Mouse (Mus musculus) liver, embryonic 15.5 days (tissue): ENCODE results near the gene Pdcd6. TPM values are rescaled to one million over a fixed set of nuclear protein-coding genes. Genes with fewer than 3 reads are reported as not detected.

Experiments used
- ATAC-seq: fragments of 200-750 bp; cut with Nextera tagmentation; 2 replicates; pipeline ENCODE4 v1.8.0; 2017; ENCODE audit warnings: moderate number of reproducible peaks, mild to moderate bottlenecking, moderate library complexity; ENCODE audit not compliant: insufficient read depth
- H3K27ac ChIP-seq: fragments of 300-500 bp; sonication (generic); replicated peaks from 2 replicates; pipeline ENCODE4 v1.5.1; 2015; ENCODE audit warnings: mild to moderate bottlenecking, inconsistent platforms
- H3K27me3 ChIP-seq: fragments of 300-500 bp; sonication (generic); 2 replicates; pipeline ENCODE4 v1.6.1; 2015; ENCODE audit warnings: mild to moderate bottlenecking, inconsistent platforms
- H3K36me3 ChIP-seq: fragments of 300-500 bp; sonication (generic); replicated peaks from 2 replicates; pipeline ENCODE4 v1.6.1; 2015; ENCODE audit warnings: moderate library complexity, mild to moderate bottlenecking, inconsistent platforms
- H3K4me1 ChIP-seq: fragments of 300-500 bp; sonication (generic); replicated peaks from 2 replicates; pipeline ENCODE4 v1.6.1; 2015; ENCODE audit warnings: inconsistent platforms
- H3K4me2 ChIP-seq: fragments of 300-500 bp; sonication (generic); 2 replicates; pipeline ENCODE4 v1.6.1; 2015; ENCODE audit warnings: moderate library complexity, mild to moderate bottlenecking, inconsistent platforms
- H3K4me3 ChIP-seq: fragments of 300-500 bp; sonication (generic); replicated peaks from 2 replicates; pipeline ENCODE4 v1.5.1; 2015; ENCODE audit warnings: mild to moderate bottlenecking, inconsistent platforms
- H3K9ac ChIP-seq: fragments of 300-500 bp; sonication (generic); 2 replicates; pipeline ENCODE4 v1.6.1; 2015; ENCODE audit warnings: moderate library complexity, mild to moderate bottlenecking, inconsistent platforms
- H3K9me3 ChIP-seq: fragments of 300-500 bp; sonication (generic); replicated peaks from 2 replicates; pipeline ENCODE4 v1.6.1; 2016; ENCODE audit warnings: inconsistent platforms
- WGBS: fragments of 180-500 bp; shearing (Covaris S2); methylation state at CpG from one replicate; pipeline ENCODE4 v1.1.7; 2015; ENCODE audit warnings: mixed read lengths; ENCODE audit not compliant: insufficient replicate concordance; 5-methylcytosine and 5-hydroxymethylcytosine counted together
- polyA plus RNA-seq: library from polyadenylated mRNA; unstranded; fragments of >200 nt; fragmentation: Nextera tagmentation; extraction: Ambion mirVana; gene quantifications from 2 replicates; pipeline ENCODE4 v1.2.1, GENCODE M21; 2015

Pdcd6 gene
- polyA plus RNA-seq, 1 experiment from 2014 or later, result 65.9 TPM

DNA sequence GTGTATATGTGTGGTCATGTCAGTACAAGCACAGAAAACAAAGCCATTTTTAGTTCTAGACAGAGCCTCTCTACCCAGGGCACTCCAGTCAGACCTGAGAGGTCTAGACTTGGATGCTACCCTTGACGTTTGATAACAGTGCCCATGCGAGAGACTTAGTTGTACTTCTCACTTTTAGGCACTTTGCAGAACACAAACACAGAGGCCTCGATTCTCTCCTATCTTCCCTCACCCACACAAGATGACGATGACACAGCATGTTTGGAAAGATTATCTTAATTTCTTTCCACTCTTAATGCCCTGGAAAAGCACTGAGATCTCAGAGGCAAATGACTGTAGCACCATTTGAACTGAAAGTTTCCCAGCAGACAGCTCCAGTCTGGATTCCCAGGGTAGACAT is 41.7 kb downstream of the Pdcd6 start:
- no peaks in the 10 kb centered on the region for H3K9me3 ChIP-seq
- H3K27me3 ChIP-seq, result no peaks in the 10 kb centered on the region
- H3K4me1 ChIP-seq, result peaks cover 27% of the 10 kb centered on the region
- no peak overlapping the region for H3K4me3 ChIP-seq
- peak overlapping the region; percentile 25 for H3K4me2 ChIP-seq
- H3K27ac ChIP-seq, result peak overlapping the region; percentile 78
- peak; percentile 89 for ATAC-seq
- no peak overlapping the region for H3K9ac ChIP-seq
- H3K36me3 ChIP-seq, result no peaks in the 10 kb centered on the region
- 13% methylated on average over 4 of the region's 4 CpGs for WGBS

DNA sequence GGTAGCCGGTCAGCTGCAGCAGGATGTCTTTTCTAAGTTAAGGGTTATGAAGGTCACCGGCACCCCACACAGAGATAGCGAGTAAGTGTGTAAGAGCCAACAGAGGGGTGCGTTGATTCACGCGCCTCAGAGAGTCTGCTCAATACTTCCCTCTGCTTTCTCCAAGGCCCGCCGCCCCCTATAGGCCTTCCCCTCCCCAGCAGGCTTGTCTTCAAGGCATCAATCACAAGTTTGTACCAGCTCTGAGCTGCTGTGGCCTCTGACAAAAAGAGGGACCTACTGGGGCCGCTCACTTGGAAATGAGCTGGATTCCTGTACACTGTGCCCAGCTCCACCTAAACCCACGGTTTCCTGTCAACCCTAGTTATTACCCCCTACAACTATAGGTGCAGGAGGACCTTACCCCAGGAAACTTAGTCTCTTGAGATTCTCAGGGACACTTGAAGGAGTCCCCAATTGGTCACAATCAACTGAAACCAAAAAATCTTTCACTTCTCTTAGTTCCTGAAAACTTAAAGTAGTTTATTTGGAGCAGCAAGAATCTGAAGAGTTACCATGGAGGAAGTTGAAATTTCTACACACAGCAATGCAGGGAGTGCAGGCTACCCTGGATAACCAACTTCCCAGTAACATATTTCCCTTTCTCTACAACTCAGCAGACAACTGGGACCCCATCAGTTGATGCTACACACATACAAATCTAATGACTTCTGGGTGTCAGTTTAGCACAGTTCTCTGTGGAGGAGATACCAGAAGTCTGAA is 57.0 kb downstream of the Pdcd6 start:
- Histone ChIP-seq H3K9me3 (no peaks in the 10 kb centered on the region), H3K4me1 (peaks cover 9% of the 10 kb centered on the region), H3K9ac (peak overlapping the region; percentile 20; the same call in 1 of the 2 replicates), H3K4me2 (peak overlapping the region; percentile 70), H3K4me3 (peak overlapping the region; percentile 45), H3K27ac (peak overlapping the region; percentile 42), H3K36me3 (no peaks in the 10 kb centered on the region), H3K27me3 (peaks cover 33% of the 10 kb centered on the region)
- WGBS, result 6% methylated on average over 10 of the region's 10 CpGs
- peak; percentile 34; the same call in 1 of the 2 replicates for ATAC-seq

DNA sequence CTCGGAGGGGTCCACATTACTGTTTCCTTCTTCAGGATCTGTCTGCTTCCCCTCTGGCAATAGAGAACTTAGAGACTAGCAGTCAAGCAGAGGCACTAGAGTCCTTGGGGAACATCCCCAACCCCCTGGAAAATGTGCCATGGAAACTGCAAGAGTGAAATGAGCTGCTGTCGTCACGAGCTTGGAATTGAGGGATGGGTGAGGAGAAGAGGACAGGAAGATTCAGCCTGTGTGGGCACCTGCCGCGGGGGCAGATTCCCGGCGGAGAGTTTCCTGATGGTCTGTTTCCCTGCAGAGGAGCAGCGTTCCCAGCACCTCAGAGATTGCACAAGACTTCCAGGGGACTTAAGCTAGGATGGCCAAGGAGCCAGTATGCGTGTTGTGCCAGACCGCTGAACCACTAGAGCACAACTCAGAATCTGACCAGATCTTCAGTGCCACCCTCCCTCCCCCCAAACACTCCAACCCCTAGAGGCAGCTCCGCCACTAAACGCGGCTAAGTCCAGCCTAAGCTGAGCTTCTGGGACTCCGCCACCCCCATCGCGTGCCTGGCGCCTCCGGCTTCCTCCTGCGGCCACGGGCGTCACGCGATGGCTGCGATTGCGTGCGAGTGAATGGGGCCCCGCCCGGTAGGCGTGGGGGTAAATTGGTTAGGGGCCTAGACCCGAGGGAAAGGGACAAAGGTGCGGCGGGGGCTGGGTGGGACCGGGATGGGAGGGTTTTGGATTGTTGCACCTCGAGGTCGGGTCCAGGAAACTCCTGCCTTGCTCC is 57.7 kb downstream of the Pdcd6 start:
- H3K36me3 ChIP-seq, result no peaks in the 10 kb centered on the region
- H3K27ac ChIP-seq, result 0 out of 2 replicates have a peak overlapping the region, but pooled peaks have one; percentile 42
- H3K9me3 ChIP-seq, result no peaks in the 10 kb centered on the region
- H3K9ac ChIP-seq, result peak overlapping the region; percentile 20; the same call in 1 of the 2 replicates
- H3K4me2 ChIP-seq, result peak overlapping the region; percentile 70
- H3K27me3 ChIP-seq, result peaks cover 33% of the 10 kb centered on the region
- 3% methylated on average over 35 of the region's 35 CpGs for WGBS
- ATAC-seq, result peak; percentile 42; the same call in 1 of the 2 replicates
- H3K4me3 ChIP-seq, result peak overlapping the region; percentile 45
- H3K4me1 ChIP-seq, result peaks cover 9% of the 10 kb centered on the region

Other genes starting within 250 kb of the Pdcd6 start
- gene Slc9a3, start 196.1 kb downstream of the Pdcd6 start, polyA plus RNA-seq, result not detected in 2 replicates
- 23.7 and 24.0 TPM in 2 replicates for gene Exoc3, start 108.8 kb downstream of the Pdcd6 start, polyA plus RNA-seq
- gene Ahrr, start 25.2 kb downstream of the Pdcd6 start, polyA plus RNA-seq, result 0.03 and 0.61 TPM in 2 replicates
- gene Sdha, start 32.7 kb upstream of the Pdcd6 start, polyA plus RNA-seq, result 151 and 167 TPM in 2 replicates
- 17.2 and 18.4 TPM in 2 replicates for gene Ccdc127, start 32.7 kb upstream of the Pdcd6 start, polyA plus RNA-seq
- gene Lrrc14b, start 46.4 kb upstream of the Pdcd6 start, polyA plus RNA-seq, result not detected in 2 replicates
- 0.79 and 0.85 TPM in 2 replicates for gene Zfp72, start 73.3 kb upstream of the Pdcd6 start, polyA plus RNA-seq
- gene Ftl1-ps1, start 82.1 kb upstream of the Pdcd6 start, polyA plus RNA-seq, result 70.4 and 106 TPM in 2 replicates
- 7.3 and 8.2 TPM in 2 replicates for gene Zfp825, start 176.4 kb upstream of the Pdcd6 start, polyA plus RNA-seq